Mouse (Mus musculus): ENCODE measurements around the gene Adarb2. TPM values are rescaled to one million over a fixed set of nuclear protein-coding genes. Genes with fewer than 3 reads are reported as not detected.

The Adarb2 gene
- polyA plus RNA-seq, 1 experiment from 2014 or later = 0.40 TPM

DNA sequence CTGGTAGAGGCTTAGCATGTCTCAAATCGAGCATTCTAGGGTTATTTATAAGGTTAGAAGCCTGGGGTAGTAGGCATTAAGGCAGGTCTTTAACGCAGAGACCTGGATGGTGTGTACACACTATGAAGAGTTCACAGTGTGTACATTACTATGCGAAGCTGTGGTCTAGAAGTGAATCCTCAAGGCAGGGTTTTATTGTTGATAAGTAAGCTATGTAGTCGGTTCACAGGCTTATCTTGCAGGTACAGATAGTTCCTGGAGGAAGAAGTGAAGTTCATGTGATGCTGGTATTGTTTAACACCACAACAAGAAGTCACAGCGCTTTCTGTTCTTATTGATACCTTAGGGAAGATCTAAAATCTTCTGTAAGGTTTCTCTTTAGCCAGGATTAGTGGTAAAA is 290.7 kb downstream of the Adarb2 start:
- H3K36me3 ChIP-seq (ENCODE audit: control insufficient read depth, insufficient read depth, low read length) = no peaks in the 10 kb centered on the region
- H3K27me3 ChIP-seq (ENCODE audit: control insufficient read depth, insufficient read depth, low read length) = no peaks in the 10 kb centered on the region
- WGBS (ENCODE audit: insufficient replicate concordance) = 69% methylated on average over 5 of the region's 5 CpGs
- H3K9me3 ChIP-seq (replicated peaks; ENCODE audit: control insufficient read depth, low read length) = no peaks in the 10 kb centered on the region
- H3K4me1 ChIP-seq (ENCODE audit: control insufficient read depth, insufficient read depth, low read length) = no peaks in the 10 kb centered on the region
- no peak overlapping the region for H3K4me2 ChIP-seq
- H3K27ac ChIP-seq (ENCODE audit: low read depth, low read length) = no peak overlapping the region
- H3K4me3 ChIP-seq (ENCODE audit: low read depth, low read length) = no peak overlapping the region
- H3K9ac ChIP-seq (ENCODE audit: low read depth, low read length) = no peak overlapping the region
- ATAC-seq (replicated peaks; ENCODE audit: insufficient number of reproducible peaks, low FRiP score, low TSS enrichment) = no peak

DNA sequence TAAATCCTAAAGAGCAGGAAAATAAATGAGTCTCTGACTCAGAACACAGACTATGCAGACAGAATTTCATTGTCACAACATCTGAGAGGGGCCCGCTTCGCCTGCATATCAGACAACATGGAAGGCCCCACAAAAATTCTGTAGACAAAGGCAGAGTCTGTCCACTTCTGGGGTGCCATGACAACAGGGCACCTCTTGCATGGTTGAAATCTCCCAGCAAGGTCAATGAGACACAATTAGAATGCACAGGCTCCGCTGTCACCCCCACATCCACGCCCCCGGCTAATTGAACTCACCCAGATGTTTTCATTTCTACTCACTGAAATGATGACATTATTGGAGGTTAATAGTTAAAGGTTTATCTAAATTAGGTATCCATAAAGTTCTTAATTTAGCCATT is 296.9 kb downstream of the Adarb2 start:
- H3K36me3 ChIP-seq (ENCODE audit: control insufficient read depth, insufficient read depth, low read length) = no peaks in the 10 kb centered on the region
- no peak overlapping the region for H3K9ac ChIP-seq (ENCODE audit: low read depth, low read length)
- no peak for ATAC-seq (replicated peaks; ENCODE audit: insufficient number of reproducible peaks, low FRiP score, low TSS enrichment)
- H3K27me3 ChIP-seq (ENCODE audit: control insufficient read depth, insufficient read depth, low read length) = no peaks in the 10 kb centered on the region
- H3K27ac ChIP-seq (ENCODE audit: low read depth, low read length) = no peak overlapping the region
- H3K9me3 ChIP-seq (replicated peaks; ENCODE audit: control insufficient read depth, low read length) = no peaks in the 10 kb centered on the region
- no peak overlapping the region for H3K4me2 ChIP-seq
- no peak overlapping the region for H3K4me3 ChIP-seq (ENCODE audit: low read depth, low read length)
- H3K4me1 ChIP-seq (ENCODE audit: control insufficient read depth, insufficient read depth, low read length) = no peaks in the 10 kb centered on the region
- 90% methylated on average over 5 of the region's 5 CpGs for WGBS (ENCODE audit: insufficient replicate concordance)

DNA sequence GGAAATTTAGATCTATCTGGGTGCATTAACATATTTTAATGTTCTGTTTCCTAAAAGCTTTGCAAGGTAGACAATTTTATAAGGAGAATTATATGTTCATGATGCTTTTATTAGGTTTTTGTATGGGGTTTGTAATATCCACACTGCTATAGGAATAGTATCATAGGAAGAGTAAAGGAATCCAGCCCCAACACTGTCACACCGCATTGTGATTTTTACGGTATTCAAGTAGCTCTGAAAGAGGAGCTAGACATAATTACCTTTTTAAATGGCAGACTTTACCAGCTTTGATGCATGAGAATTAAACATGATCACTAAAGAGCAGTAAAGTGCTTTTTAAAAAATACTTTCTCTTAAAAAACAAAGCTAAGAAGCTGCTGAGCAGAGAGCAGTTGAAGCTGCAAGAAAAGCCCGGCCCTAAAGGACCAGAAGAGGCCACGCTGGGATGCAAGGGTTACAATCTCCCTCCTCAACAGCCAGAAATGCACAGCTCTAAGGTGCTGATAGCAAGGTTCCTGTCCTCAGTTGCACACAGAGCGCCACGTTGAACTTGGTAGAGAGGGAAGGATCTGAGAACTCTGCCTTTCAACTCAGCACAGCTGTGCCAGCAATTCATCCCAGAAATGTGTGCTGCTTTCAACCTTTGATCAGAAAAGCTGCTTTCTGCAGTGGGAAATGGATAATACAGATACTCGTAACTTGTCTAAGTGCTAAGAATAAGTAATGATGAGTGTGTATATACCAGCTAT is 308.6 kb downstream of the Adarb2 start:
- ATAC-seq (replicated peaks; ENCODE audit: insufficient number of reproducible peaks, low FRiP score, low TSS enrichment) = no peak
- H3K36me3 ChIP-seq (ENCODE audit: control insufficient read depth, insufficient read depth, low read length) = no peaks in the 10 kb centered on the region
- H3K27ac ChIP-seq (ENCODE audit: low read depth, low read length) = no peak overlapping the region
- no peaks in the 10 kb centered on the region for H3K4me1 ChIP-seq (ENCODE audit: control insufficient read depth, insufficient read depth, low read length)
- no peak overlapping the region for H3K4me2 ChIP-seq
- H3K9ac ChIP-seq (ENCODE audit: low read depth, low read length) = no peak overlapping the region
- no peaks in the 10 kb centered on the region for H3K27me3 ChIP-seq (ENCODE audit: control insufficient read depth, insufficient read depth, low read length)
- WGBS (ENCODE audit: insufficient replicate concordance) = 65% methylated on average over 7 of the region's 7 CpGs
- H3K9me3 ChIP-seq (replicated peaks; ENCODE audit: control insufficient read depth, low read length) = no peaks in the 10 kb centered on the region
- no peak overlapping the region for H3K4me3 ChIP-seq (ENCODE audit: low read depth, low read length)

DNA sequence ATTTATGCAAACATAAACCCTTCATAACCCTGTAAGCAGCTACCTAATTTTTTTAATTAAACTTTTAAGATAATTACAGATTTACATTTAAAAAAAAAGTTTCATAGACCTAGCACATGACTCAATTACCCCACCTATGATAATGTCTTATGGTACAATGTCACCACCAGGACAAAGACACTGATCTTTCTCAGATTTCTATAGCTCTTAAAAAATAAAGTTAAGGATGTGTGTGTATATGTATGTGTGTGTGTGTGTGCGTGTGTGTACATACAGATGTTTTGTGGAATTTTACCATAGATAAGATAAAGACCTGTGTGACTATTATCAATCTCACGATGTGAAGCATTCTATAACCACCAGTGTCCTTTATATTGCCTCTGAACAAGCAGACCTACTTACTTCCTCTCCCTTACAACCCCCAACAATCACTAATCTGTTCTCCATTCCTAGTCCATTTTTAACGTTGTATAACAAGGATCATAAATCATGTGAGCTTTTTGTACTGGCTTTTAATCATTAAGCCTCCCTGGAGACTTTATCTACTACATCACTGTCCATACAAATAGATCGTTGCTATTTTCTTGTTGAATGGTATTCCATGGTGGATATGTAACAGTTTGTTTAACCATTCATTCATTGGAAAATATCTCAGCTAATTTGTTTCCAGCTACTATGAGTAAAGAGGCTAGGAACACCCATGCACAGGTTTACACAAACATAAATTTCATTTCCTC is 313.5 kb downstream of the Adarb2 start:
- Histone ChIP-seq H3K4me3 (ENCODE audit: low read depth, low read length) (no peak overlapping the region), H3K27me3 (ENCODE audit: control insufficient read depth, insufficient read depth, low read length) (no peaks in the 10 kb centered on the region), H3K4me1 (ENCODE audit: control insufficient read depth, insufficient read depth, low read length) (no peaks in the 10 kb centered on the region), H3K4me2 (no peak overlapping the region), H3K9me3 (replicated peaks; ENCODE audit: control insufficient read depth, low read length) (no peaks in the 10 kb centered on the region), H3K27ac (ENCODE audit: low read depth, low read length) (no peak overlapping the region), H3K36me3 (ENCODE audit: control insufficient read depth, insufficient read depth, low read length) (no peaks in the 10 kb centered on the region), H3K9ac (ENCODE audit: low read depth, low read length) (no peak overlapping the region)
- ATAC-seq (replicated peaks; ENCODE audit: insufficient number of reproducible peaks, low FRiP score, low TSS enrichment) = no peak
- WGBS (ENCODE audit: insufficient replicate concordance) = 61% methylated on average over 4 of the region's 4 CpGs

- WGBS (ENCODE audit: insufficient replicate concordance) = 71% methylated on average over 5 of the region's 5 CpGs
- ATAC-seq (replicated peaks; ENCODE audit: insufficient number of reproducible peaks, low FRiP score, low TSS enrichment) = no peak
- Histone ChIP-seq H3K9me3 (replicated peaks; ENCODE audit: control insufficient read depth, low read length) (no peaks in the 10 kb centered on the region), H3K4me1 (ENCODE audit: control insufficient read depth, insufficient read depth, low read length) (no peaks in the 10 kb centered on the region), H3K9ac (ENCODE audit: low read depth, low read length) (no peak overlapping the region), H3K27ac (ENCODE audit: low read depth, low read length) (no peak overlapping the region), H3K4me2 (no peak overlapping the region), H3K27me3 (ENCODE audit: control insufficient read depth, insufficient read depth, low read length) (no peaks in the 10 kb centered on the region), H3K36me3 (ENCODE audit: control insufficient read depth, insufficient read depth, low read length) (no peaks in the 10 kb centered on the region), H3K4me3 (ENCODE audit: low read depth, low read length) (no peak overlapping the region)
Measured at GRCm38 (mm10) chr13:8519204-8519603, 316.5 kb downstream of the Adarb2 start.

- H3K4me2 ChIP-seq = no peak overlapping the region
- H3K27ac ChIP-seq (ENCODE audit: low read depth, low read length) = no peak overlapping the region
- no peaks in the 10 kb centered on the region for H3K36me3 ChIP-seq (ENCODE audit: control insufficient read depth, insufficient read depth, low read length)
- WGBS (ENCODE audit: insufficient replicate concordance) = 83% methylated on average over 9 of the region's 9 CpGs
- no peak overlapping the region for H3K9ac ChIP-seq (ENCODE audit: low read depth, low read length)
- H3K9me3 ChIP-seq (replicated peaks; ENCODE audit: control insufficient read depth, low read length) = no peaks in the 10 kb centered on the region
- H3K4me3 ChIP-seq (ENCODE audit: low read depth, low read length) = no peak overlapping the region
- H3K4me1 ChIP-seq (ENCODE audit: control insufficient read depth, insufficient read depth, low read length) = no peaks in the 10 kb centered on the region
- ATAC-seq (replicated peaks; ENCODE audit: insufficient number of reproducible peaks, low FRiP score, low TSS enrichment) = no peak
- no peaks in the 10 kb centered on the region for H3K27me3 ChIP-seq (ENCODE audit: control insufficient read depth, insufficient read depth, low read length)
Measured at GRCm38 (mm10) chr13:8525748-8526631, 323.3 kb downstream of the Adarb2 start.

DNA sequence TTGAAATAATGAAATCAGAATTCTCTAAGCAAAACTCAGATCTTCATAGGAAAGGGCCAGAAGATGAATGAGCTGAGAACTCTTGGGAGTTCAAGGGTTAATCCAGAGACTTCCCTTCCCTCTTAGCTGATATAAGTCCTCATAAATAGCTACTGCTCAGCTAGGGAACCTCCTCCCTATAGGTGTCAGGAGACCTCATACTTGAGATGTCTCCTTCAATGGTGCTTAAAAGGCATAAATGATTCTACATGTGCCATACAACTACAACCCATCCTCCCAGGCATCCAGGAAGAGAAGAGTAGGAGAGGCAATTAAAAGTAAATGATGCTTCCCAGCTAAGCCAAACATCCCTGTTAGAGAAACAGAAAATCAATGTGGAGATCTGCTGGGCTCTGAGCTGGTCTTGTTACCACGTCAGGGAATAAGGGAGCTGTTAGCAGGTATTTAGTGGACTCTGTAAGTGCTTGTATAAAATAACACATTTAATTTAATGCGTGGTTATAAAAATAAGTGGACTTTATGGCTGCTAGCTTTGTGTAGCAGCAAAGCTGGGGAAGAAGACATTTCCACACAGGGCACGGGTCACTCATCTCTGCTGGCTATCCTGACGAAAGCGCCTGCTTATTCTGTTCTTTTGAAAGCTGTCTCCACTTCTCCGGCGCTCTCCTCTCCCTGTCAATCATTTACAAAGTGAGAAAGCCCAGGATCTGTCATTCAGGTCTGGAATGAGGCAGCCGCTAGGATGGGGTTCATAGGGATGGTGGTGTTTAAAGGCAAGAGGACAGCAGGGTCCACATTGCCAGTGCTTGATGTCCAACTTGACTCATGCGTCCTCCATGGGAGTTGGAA is 331.8 kb downstream of the Adarb2 start:
- 56% methylated on average over 9 of the region's 9 CpGs for WGBS (ENCODE audit: insufficient replicate concordance)

DNA sequence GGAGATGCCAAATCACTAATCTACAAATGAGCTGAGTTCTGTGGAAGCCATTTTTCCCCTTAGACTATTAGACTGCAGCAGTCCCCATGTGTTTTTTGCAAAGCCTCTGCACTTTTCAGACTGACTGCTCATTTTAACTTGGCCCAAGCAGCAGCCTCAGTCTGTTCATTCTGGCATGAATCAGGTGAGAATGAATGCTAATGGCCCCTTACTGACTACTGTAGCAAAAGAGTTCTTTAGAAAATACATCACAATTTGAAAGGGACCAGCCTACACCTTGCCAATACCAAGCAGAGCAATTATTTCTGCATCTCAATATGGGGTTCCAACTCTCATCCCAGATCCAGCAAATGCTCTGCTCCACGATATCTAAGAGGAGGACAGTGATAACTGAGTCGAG is 335.8 kb downstream of the Adarb2 start:
- ATAC-seq (replicated peaks; ENCODE audit: insufficient number of reproducible peaks, low FRiP score, low TSS enrichment) = no peak
- no peaks in the 10 kb centered on the region for H3K4me1 ChIP-seq (ENCODE audit: control insufficient read depth, insufficient read depth, low read length)
- H3K4me3 ChIP-seq (ENCODE audit: low read depth, low read length) = no peak overlapping the region
- H3K36me3 ChIP-seq (ENCODE audit: control insufficient read depth, insufficient read depth, low read length) = no peaks in the 10 kb centered on the region
- no peak overlapping the region for H3K4me2 ChIP-seq
- WGBS (ENCODE audit: insufficient replicate concordance) = 78% methylated on average over 2 of the region's 2 CpGs
- no peak overlapping the region for H3K27ac ChIP-seq (ENCODE audit: low read depth, low read length)
- no peaks in the 10 kb centered on the region for H3K27me3 ChIP-seq (ENCODE audit: control insufficient read depth, insufficient read depth, low read length)
- H3K9me3 ChIP-seq (replicated peaks; ENCODE audit: control insufficient read depth, low read length) = no peaks in the 10 kb centered on the region
- no peak overlapping the region for H3K9ac ChIP-seq (ENCODE audit: low read depth, low read length)

More for the DNA sequence above, 331.8 kb downstream of the Adarb2 start:
- no peak overlapping the region for H3K27ac ChIP-seq (ENCODE audit: low read depth, low read length)
- H3K4me1 ChIP-seq (ENCODE audit: control insufficient read depth, insufficient read depth, low read length) = no peaks in the 10 kb centered on the region
- no peaks in the 10 kb centered on the region for H3K27me3 ChIP-seq (ENCODE audit: control insufficient read depth, insufficient read depth, low read length)
- no peak overlapping the region for H3K4me3 ChIP-seq (ENCODE audit: low read depth, low read length)
- no peak overlapping the region for H3K9ac ChIP-seq (ENCODE audit: low read depth, low read length)
- no peaks in the 10 kb centered on the region for H3K36me3 ChIP-seq (ENCODE audit: control insufficient read depth, insufficient read depth, low read length)
- no peak for ATAC-seq (replicated peaks; ENCODE audit: insufficient number of reproducible peaks, low FRiP score, low TSS enrichment)
- H3K9me3 ChIP-seq (replicated peaks; ENCODE audit: control insufficient read depth, low read length) = no peaks in the 10 kb centered on the region
- H3K4me2 ChIP-seq = no peak overlapping the region
